Mouse (Mus musculus) bone marrow, adult 2 months (tissue): ENCODE data around the gene Slc34a2.

ENCODE experiments used
- CTCF ChIP-seq: fragments of 200-500 bp; IDR thresholded peaks from 2 replicates; pipeline ENCODE4 v1.5.1; 2011; ENCODE audit warnings: low read length, control low read depth; ENCODE audit not compliant: control insufficient read depth, insufficient read depth
- POLR2A ChIP-seq: fragments of 200-500 bp; IDR thresholded peaks from 2 replicates; pipeline ENCODE4 v1.6.1; 2011; ENCODE audit warnings: low read depth, mild to moderate bottlenecking, control low read depth, low read length, borderline replicate concordance; ENCODE audit not compliant: control insufficient read depth

DNA sequence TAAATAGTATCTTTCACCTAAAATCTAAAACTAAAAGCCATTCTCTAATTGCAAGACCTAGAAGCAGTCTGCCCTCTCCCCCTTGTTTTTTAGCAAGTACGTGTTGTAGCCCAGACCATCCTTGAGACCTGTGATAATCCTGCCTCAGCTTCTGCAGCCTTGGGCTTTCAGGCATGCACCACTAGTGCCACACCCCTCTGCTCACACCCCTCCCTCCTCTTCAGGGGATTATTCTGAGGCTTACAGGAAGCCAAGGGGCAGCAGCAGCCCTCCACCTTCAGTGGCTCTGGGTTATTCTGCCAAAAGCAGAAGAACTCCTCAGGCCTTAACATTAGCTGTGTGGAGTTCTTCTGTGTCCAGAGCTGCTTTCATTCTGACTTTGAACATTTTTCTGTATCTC lies 13.1 kb downstream of the Slc34a2 start:
- TF ChIP-seq POLR2A (no peak), CTCF (no peak)
